ENCODE assay signal across 16 mouse cellular contexts in the genomic region with DNA sequence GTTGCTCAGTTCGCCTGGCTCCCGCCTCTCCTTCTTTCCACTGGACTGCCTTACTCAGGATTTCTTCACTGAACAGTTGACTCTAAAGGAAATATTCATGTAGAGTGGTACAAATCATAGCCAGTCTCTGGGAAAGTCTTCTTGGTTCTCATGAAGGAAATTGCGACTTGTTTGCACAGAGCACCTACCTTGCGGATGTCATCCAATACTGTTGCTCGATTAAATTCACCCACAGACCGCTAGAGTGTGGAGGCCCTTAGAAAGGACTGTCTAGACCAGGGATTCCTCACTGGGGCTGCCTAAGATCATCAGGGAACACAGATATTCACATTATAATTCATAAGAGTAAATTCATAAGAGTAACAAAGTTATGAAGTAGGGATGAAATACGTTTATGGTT. TPM values are rescaled to one million over a fixed set of nuclear protein-coding genes. Genes with fewer than 3 reads are reported as not detected.
"Had no signal": no experiment of that assay in that cellular context is flagged by ENCODE, and none has a peak within 500 bp of the region (broad histone marks: within the 10 kb centered on the region; RNA-seq: fewer than 3 reads in every experiment).

No protein-coding gene starts in this region.

- H3K27me3 ChIP-seq: limb, embryonic 12.5 days; liver, embryonic 13.5 days; lung, embryonic 15.5 days; midbrain, embryonic 12.5 days had no signal

- DNase-seq: kidney, postnatal 25 days; layer of hippocampus, adult 9-11 months; layer of hippocampus, postnatal 36 days; liver; liver, embryonic 13.5 days; liver, postnatal 0 days; lung, postnatal 14 days; right cerebral cortex, postnatal 25 days; thymus, postnatal 36 days had no signal

- H3K36me3 ChIP-seq: limb, embryonic 12.5 days; liver, embryonic 13.5 days; lung, embryonic 15.5 days; midbrain, embryonic 12.5 days had no signal

- H3K4me3 ChIP-seq: limb, embryonic 12.5 days; liver, embryonic 13.5 days; lung, embryonic 15.5 days; megakaryocyte, embryonic 14.5 days; midbrain, embryonic 12.5 days had no signal

- H3K27ac ChIP-seq: limb, embryonic 12.5 days; liver, embryonic 13.5 days; lung, embryonic 15.5 days; macrophage; midbrain, embryonic 12.5 days had no signal

- H3K4me1 ChIP-seq: liver, embryonic 13.5 days; megakaryocyte, embryonic 14.5 days; midbrain, embryonic 12.5 days had no signal

- ATAC-seq: liver, postnatal 0 days had no signal

- H3K9me3 ChIP-seq: limb, embryonic 12.5 days; liver, embryonic 13.5 days; lung, embryonic 15.5 days; midbrain, embryonic 12.5 days had no signal

- H3K4me2 ChIP-seq: limb, embryonic 12.5 days; liver, embryonic 13.5 days; lung, embryonic 15.5 days; midbrain, embryonic 12.5 days had no signal

- H3K9ac ChIP-seq: limb, embryonic 12.5 days; liver, embryonic 13.5 days; liver, postnatal 0 days; lung, embryonic 15.5 days; midbrain, embryonic 12.5 days had no signal

RNA-seq across cellular contexts. Expression of gene Icos, which starts 24.0 kb away (rescaled TPM):
- total RNA-seq: layer of hippocampus, postnatal 36 days; left cerebral cortex, adult 8-10 months; midbrain, postnatal 0 days had no signal
